Mouse (Mus musculus) testis, adult 2 months (tissue): ENCODE measurements around the gene Imp3. TPM values are rescaled to one million over a fixed set of nuclear protein-coding genes. Genes with fewer than 3 reads are reported as not detected.

Experiments used
- H3K27ac ChIP-seq: fragments of 200-500 bp; 2 replicates; pipeline ENCODE4 v1.5.1; 2012; ENCODE audit warnings: low read depth, low read length; ENCODE audit not compliant: control insufficient read depth, insufficient read depth
- H3K27me3 ChIP-seq: fragments of 200-500 bp; 2 replicates; pipeline ENCODE4 v1.6.1; 2012; ENCODE audit warnings: mild to moderate bottlenecking, low read length, moderate library complexity; ENCODE audit not compliant: control insufficient read depth, insufficient read depth
- H3K36me3 ChIP-seq: fragments of 200-500 bp; 2 replicates; pipeline ENCODE4 v1.6.1; 2012; ENCODE audit warnings: mild to moderate bottlenecking, low read length; ENCODE audit not compliant: control insufficient read depth, insufficient read depth
- H3K4me1 ChIP-seq: fragments of 200-500 bp; 2 replicates; pipeline ENCODE4 v1.6.1; 2012; ENCODE audit warnings: low read length; ENCODE audit not compliant: control insufficient read depth, insufficient read depth
- H3K4me3 ChIP-seq: fragments of 200-500 bp; 2 replicates; pipeline ENCODE4 v1.5.1; 2012; ENCODE audit warnings: low read depth, mild to moderate bottlenecking, low read length, moderate library complexity, mixed read lengths; ENCODE audit not compliant: control insufficient read depth
- CTCF ChIP-seq: fragments of 200-500 bp; IDR thresholded peaks from 2 replicates; pipeline ENCODE4 v1.5.1; 2012; ENCODE audit warnings: low read depth, mild to moderate bottlenecking, inconsistent platforms, low read length, moderate library complexity; ENCODE audit not compliant: control insufficient read depth, insufficient read depth, insufficient replicate concordance
- POLR2A ChIP-seq: fragments of 200-500 bp; IDR thresholded peaks from 2 replicates; pipeline ENCODE4 v1.6.1; 2012; ENCODE audit warnings: low read depth, mild to moderate bottlenecking, inconsistent platforms, low read length, moderate library complexity; ENCODE audit not compliant: control insufficient read depth
- polyA plus RNA-seq: library from polyadenylated mRNA; depleted of rRNA; stranded (reverse); fragments of >200 nt; gene quantifications from 2 replicates; pipeline ENCODE4 v1.2.3, GENCODE M21; 2012; rRNA removed

Imp3 gene
- polyA plus RNA-seq, 1 experiment: 42.3 TPM

- no peaks in the 10 kb centered on the region for H3K4me1 ChIP-seq
- H3K4me3 ChIP-seq: no peak overlapping the region
- TF ChIP-seq POLR2A (no peak), CTCF (no peak)
- H3K27ac ChIP-seq: no peak overlapping the region
- H3K36me3 ChIP-seq: no peaks in the 10 kb centered on the region
- H3K27me3 ChIP-seq: no peaks in the 10 kb centered on the region
These were observed 37.9 kb downstream of the Imp3 start for GRCm38 (mm10) chr9:56975199-56975598.

GRCm38 (mm10) chr9:56980186-56980585 is 42.9 kb downstream of the Imp3 start:
- no peak overlapping the region for H3K27ac ChIP-seq
- TF ChIP-seq CTCF (no peak), POLR2A (no peak)
- no peak overlapping the region for H3K4me3 ChIP-seq
- H3K36me3 ChIP-seq: no peaks in the 10 kb centered on the region; the same call in 1 of the 2 replicates
- H3K27me3 ChIP-seq: no peaks in the 10 kb centered on the region
- H3K4me1 ChIP-seq: no peaks in the 10 kb centered on the region

GRCm38 (mm10) chr9:56981502-56981901 is 44.2 kb downstream of the Imp3 start:
- no peak for TF ChIP-seq POLR2A
- no peak for TF ChIP-seq CTCF
- no peak overlapping the region for H3K4me3 ChIP-seq

More at GRCm38 (mm10) chr9:56981502-56981901, 44.2 kb downstream of the Imp3 start:
- H3K36me3 ChIP-seq: no peaks in the 10 kb centered on the region; the same call in 1 of the 2 replicates
- H3K27me3 ChIP-seq: no peaks in the 10 kb centered on the region
- H3K4me1 ChIP-seq: no peaks in the 10 kb centered on the region
- H3K27ac ChIP-seq: no peak overlapping the region

Other genes with a start within 250 kb of the Imp3 start
- gene Lingo1, start 141.0 kb upstream of the Imp3 start, polyA plus RNA-seq: 6.8 and 7.3 TPM in 2 replicates
- 293 and 304 TPM in 2 replicates for gene Odf3l1, start 72.8 kb upstream of the Imp3 start, polyA plus RNA-seq
- 1.1 and 1.2 TPM in 2 replicates for gene Cspg4, start 72.4 kb upstream of the Imp3 start, polyA plus RNA-seq
- 5.2 and 7.0 TPM in 2 replicates for gene Snx33, start 9.1 kb upstream of the Imp3 start, polyA plus RNA-seq
- 11.9 and 14.1 TPM in 2 replicates for gene Snupn, start 13.4 kb downstream of the Imp3 start, polyA plus RNA-seq
- 21.9 and 22.0 TPM in 2 replicates for gene Ptpn9, start 57.4 kb downstream of the Imp3 start, polyA plus RNA-seq
- gene Sin3a, start 134.6 kb downstream of the Imp3 start, polyA plus RNA-seq: 86.9 and 99.2 TPM in 2 replicates
- gene Man2c1, start 193.2 kb downstream of the Imp3 start, polyA plus RNA-seq: 192 and 208 TPM in 2 replicates
- gene Neil1, start 210.8 kb downstream of the Imp3 start, polyA plus RNA-seq: 0.54 and 0.57 TPM in 2 replicates
- gene Commd4, start 220.9 kb downstream of the Imp3 start, polyA plus RNA-seq: 26.5 and 28.7 TPM in 2 replicates